Mouse (Mus musculus) liver, postnatal 0 days (tissue): ENCODE results near the gene Fam186b.

Experiments used
- CTCF ChIP-seq: sonication (generic); IDR thresholded peaks from 2 replicates; pipeline ENCODE4 v1.5.1; 2016; ENCODE audit warnings: antibody characterized with exemption, low read depth
- EP300 ChIP-seq: IDR thresholded peaks from 2 replicates; pipeline ENCODE4 v1.6.1; 2016; ENCODE audit warnings: antibody characterized with exemption, low read depth, mild to moderate bottlenecking

DNA sequence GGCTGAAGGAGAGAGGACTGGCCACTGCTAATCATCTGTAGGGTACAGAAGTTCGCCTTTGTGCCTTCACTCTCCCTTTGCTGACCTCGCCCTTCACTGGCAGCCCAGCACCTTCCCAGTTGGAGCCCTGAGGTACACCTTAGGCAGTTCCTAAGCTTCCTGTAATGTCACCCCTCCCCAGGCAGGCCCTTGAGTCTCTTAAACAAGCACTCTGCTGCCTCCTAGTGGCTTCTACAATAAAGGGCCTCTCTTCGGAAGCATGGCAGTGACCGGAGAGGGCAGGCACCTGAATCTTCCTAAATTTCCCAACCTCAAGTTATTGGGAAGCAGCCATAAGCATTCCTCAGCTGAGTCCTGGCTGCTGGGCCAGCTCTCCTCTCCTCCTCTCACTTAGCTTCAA is 30.0 kb downstream of the Fam186b start:
- TF ChIP-seq CTCF (peak; percentile 89), EP300 (no peak)
